Mouse (Mus musculus) small intestine, adult 2 months (tissue): ENCODE data around the gene Prdm16.

ENCODE experiments used
- CTCF ChIP-seq: fragments of 200-500 bp; IDR thresholded peaks from 2 replicates; pipeline ENCODE4 v1.5.1; 2012; ENCODE audit warnings: low read depth, mild to moderate bottlenecking, control low read depth, inconsistent platforms, low read length, moderate library complexity, mixed read lengths; ENCODE audit not compliant: insufficient replicate concordance, insufficient read length; ENCODE audit errors: extremely low read depth
- POLR2A ChIP-seq: fragments of 200-500 bp; IDR thresholded peaks from 2 replicates; pipeline ENCODE4 v1.6.1; 2012; ENCODE audit warnings: low read depth, mild to moderate bottlenecking, control low read depth, inconsistent platforms, low read length, moderate library complexity

GRCm38 (mm10) chr4:154480143-154480542 lies 156.5 kb downstream of the Prdm16 start:
- TF ChIP-seq POLR2A (no peak), CTCF (no peak)
